ENCODE assay signal across 8 mouse cellular contexts in the genomic region with DNA sequence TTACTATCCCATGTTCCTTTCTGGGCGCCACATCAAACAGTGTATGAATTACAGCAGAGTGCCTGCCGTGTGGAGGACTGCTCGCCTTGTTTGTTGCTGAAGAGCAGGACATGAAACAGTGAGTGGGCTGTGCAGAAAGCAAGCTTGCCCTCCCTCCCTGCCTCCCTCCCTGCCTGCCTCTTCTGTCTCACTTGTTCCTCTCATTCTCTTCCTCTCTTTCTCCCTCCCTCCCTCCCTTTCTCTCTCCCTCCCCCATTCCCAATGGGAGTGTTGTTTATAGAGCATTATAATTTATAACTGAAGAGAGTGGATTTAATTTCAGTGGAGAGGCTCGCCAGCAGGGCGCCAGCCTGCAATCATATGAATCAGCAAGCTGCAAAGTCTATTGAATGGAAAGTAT.
DNase-seq lines count a peak whose midpoint lies in the region; ATAC-seq and TF ChIP-seq lines count a peak whose summit lies in the region.

No protein-coding gene starts in this region.

- no peak for ATAC-seq in liver, embryonic 11.5 days (replicated peaks; ENCODE audit: low FRiP score)
- peak; percentile 61 for ATAC-seq in hindbrain, embryonic 16.5 days

- H3K4me3 ChIP-seq in liver, embryonic 11.5 days (ENCODE audit: low read depth, low read length), result no peak overlapping the region
- no peak overlapping the region; the same call in 1 of the 2 replicates for H3K4me3 ChIP-seq in hindbrain, embryonic 16.5 days (ENCODE audit: low read length)
- no peak overlapping the region for H3K4me3 ChIP-seq in myocyte

- TF ChIP-seq POLR2A in myocyte (IDR thresholded peaks at IDR 0.05; ENCODE audit: insufficient read length, low read depth), result no peak

- peak; percentile 47 to 76 for DNase-seq in adrenal gland, adult (ENCODE audit: inconsistent age in 2 of 2, low spot score in 1 of 2)
- no peak for DNase-seq in adrenal gland, adult 18-20 months (ENCODE audit: low spot score in 2 of 2)
- no peak for DNase-seq in liver, embryonic 11.5 days (ENCODE audit: low spot score)
- DNase-seq in liver, result no peak
- no peak for DNase-seq in gastrocnemius, postnatal 25 days
- no peak for DNase-seq in cerebellum, postnatal 14 days

- H3ac ChIP-seq in myocyte (ENCODE audit: control insufficient read depth, insufficient read length), result no peak overlapping the region

- H3K79me2 ChIP-seq in myocyte (ENCODE audit: control insufficient read depth, insufficient read depth), result no peaks in the 10 kb centered on the region

- H3K27ac ChIP-seq in liver, embryonic 11.5 days (ENCODE audit: low read depth, low read length), result no peak overlapping the region
- no peak overlapping the region for H3K27ac ChIP-seq in hindbrain, embryonic 16.5 days (ENCODE audit: low read depth, low read length)

- H3K9me3 ChIP-seq in liver, embryonic 11.5 days (ENCODE audit: control insufficient read depth, low read length), result no peaks in the 10 kb centered on the region
- H3K9me3 ChIP-seq in hindbrain, embryonic 16.5 days (ENCODE audit: control insufficient read depth, low read length), result no peaks in the 10 kb centered on the region

- H3K4me2 ChIP-seq in liver, embryonic 11.5 days, result peak overlapping the region; percentile 1; the same call in 1 of the 2 replicates
- peak overlapping the region; percentile 44 for H3K4me2 ChIP-seq in hindbrain, embryonic 16.5 days (ENCODE audit: low read length)
- H3K4me2 ChIP-seq in myocyte (ENCODE audit: low read depth), result peak overlapping the region; percentile 71

- no peak overlapping the region for H3K9ac ChIP-seq in liver, embryonic 11.5 days (ENCODE audit: low read depth, low read length)
- H3K9ac ChIP-seq in hindbrain, embryonic 16.5 days (ENCODE audit: low read depth, low read length), result no peak overlapping the region

- H3K27me3 ChIP-seq in liver, embryonic 11.5 days (replicated peaks; ENCODE audit: control insufficient read depth, insufficient read depth, low read length), result no peaks in the 10 kb centered on the region
- no peaks in the 10 kb centered on the region for H3K27me3 ChIP-seq in hindbrain, embryonic 16.5 days (replicated peaks; ENCODE audit: control insufficient read depth, insufficient read depth, low read length)
- no peaks in the 10 kb centered on the region for H3K27me3 ChIP-seq in myocyte (ENCODE audit: control insufficient read depth, insufficient read depth, insufficient read length)

- H3K4me1 ChIP-seq in liver, embryonic 11.5 days (replicated peaks; ENCODE audit: control insufficient read depth, insufficient read depth, low read length), result peaks cover 42% of the 10 kb centered on the region
- H3K4me1 ChIP-seq in hindbrain, embryonic 16.5 days (ENCODE audit: control insufficient read depth, insufficient read depth, low read depth, low read length), result peaks cover 9% of the 10 kb centered on the region

- WGBS in liver, embryonic 11.5 days, result 52% methylated on average over 5 of the region's 5 CpGs
- WGBS in hindbrain, embryonic 16.5 days, result 16% methylated on average over 5 of the region's 5 CpGs

- H3K36me3 ChIP-seq in liver, embryonic 11.5 days (ENCODE audit: control insufficient read depth, insufficient read depth, low read length), result no peaks in the 10 kb centered on the region
- no peaks in the 10 kb centered on the region for H3K36me3 ChIP-seq in hindbrain, embryonic 16.5 days (ENCODE audit: control insufficient read depth, insufficient read depth, low read length)
- no peaks in the 10 kb centered on the region for H3K36me3 ChIP-seq in myocyte (ENCODE audit: control insufficient read depth, insufficient read depth)

TF ChIP-seq in myocyte, 11 proteins besides CTCF, POLR2A, EP300 and RAD21:
- TF ChIP-seq USF1 (IDR thresholded peaks at IDR 0.05; ENCODE audit: low read depth), result no peak
- TF ChIP-seq MYOD1 (IDR thresholded peaks at IDR 0.05; ENCODE audit: control insufficient read depth in 1 of 3, insufficient read length in 2 of 3, low read depth in 2 of 3), result no peak
- TF ChIP-seq CEBPB (IDR thresholded peaks at IDR 0.05; ENCODE audit: insufficient read depth, poor library complexity, severe bottlenecking), result no peak
- no peak for TF ChIP-seq TCF12 (IDR thresholded peaks at IDR 0.05; ENCODE audit: insufficient read depth, poor library complexity, severe bottlenecking)
- no peak for TF ChIP-seq REST (IDR thresholded peaks at IDR 0.05; ENCODE audit: insufficient read depth, insufficient read length)
- no peak for TF ChIP-seq TCF3 (IDR thresholded peaks at IDR 0.05; ENCODE audit: insufficient read length, low read depth)
- no peak for TF ChIP-seq POLR2AphosphoS2 (IDR thresholded peaks at IDR 0.05; ENCODE audit: insufficient read length, low read depth)
- no peak for TF ChIP-seq E2F4 (IDR thresholded peaks at IDR 0.05; ENCODE audit: insufficient read depth)
- TF ChIP-seq MYOG (IDR thresholded peaks at IDR 0.05; ENCODE audit: control insufficient read depth in 1 of 3, insufficient read depth in 1 of 3, insufficient read length in 2 of 3, low read depth in 2 of 3), result no peak
- no peak for TF ChIP-seq SRF (IDR thresholded peaks at IDR 0.05; ENCODE audit: control insufficient read depth, insufficient read length, low read depth)
- no peak for TF ChIP-seq MAX (IDR thresholded peaks at IDR 0.05; ENCODE audit: low read depth)

Comparison
In these comparisons a context has a peak if more than half of its experiments do, and no peak if none do; other contexts are left out.
1. DNase-seq: peak in adrenal gland, adult (2 of 2); none in adrenal gland, adult 18-20 months (0 of 2), liver, embryonic 11.5 days (single experiment), liver (single experiment), gastrocnemius, postnatal 25 days (single experiment) and cerebellum, postnatal 14 days (0 of 2).
2. H3K4me2 ChIP-seq: peak in every context shown above with its lines; median percentile 71 in myocyte; 44 in hindbrain, embryonic 16.5 days; 1 in liver, embryonic 11.5 days.